ENCODE assay signal across 8 mouse cellular contexts in genomic region chr2:153953836-153954235, GRCm38 (mm10). TPM values are rescaled to one million over a fixed set of nuclear protein-coding genes. Genes with fewer than 3 reads are reported as not detected.
DNase-seq lines count a peak whose midpoint lies in the region; ATAC-seq lines count a peak whose summit lies in the region.

No protein-coding gene starts in this region.

- H3K9me3 ChIP-seq in megakaryocyte, embryonic 14.5 days, result no peaks in the 10 kb centered on the region

- H3K36me3 ChIP-seq in megakaryocyte, embryonic 14.5 days (replicated peaks; ENCODE audit: low read length), result no peaks in the 10 kb centered on the region

- peak; percentile 88 for ATAC-seq in granulocyte monocyte progenitor cell, adult 5-6 weeks (replicated peaks; ENCODE audit: poor library complexity, severe bottlenecking)

- peaks cover 40% of the 10 kb centered on the region for H3K27me3 ChIP-seq in megakaryocyte, embryonic 14.5 days (replicated peaks)

- H3K4me1 ChIP-seq in megakaryocyte, embryonic 14.5 days, result peaks cover 5% of the 10 kb centered on the region

- H3K4me3 ChIP-seq in megakaryocyte, embryonic 14.5 days (replicated peaks), result peak overlapping the region; percentile 70

- DNase-seq in gastrocnemius, postnatal 10 days, result peak; percentile 41
- DNase-seq in gastrocnemius, adult 8-10 months (ENCODE audit: low spot score in 2 of 2), result no peak
- peak; percentile 91 for DNase-seq in ES-CJ7 (ENCODE audit: low read depth, low spot score)
- peak; percentile 62 for DNase-seq in c-Kit-positive CD71-negative TER-119-negative erythroid progenitor cells, embryonic 14.5 days (ENCODE audit: low read depth)
- peak; percentile 55 for DNase-seq in kidney, postnatal 10 days
- peak; percentile 48 for DNase-seq in thymus, postnatal 25 days

RNA-seq across cellular contexts. Expression of gene Bpifb4, which starts 15.8 kb away (rescaled TPM):
- not detected for total RNA-seq in gastrocnemius, postnatal 10 days (2021)
- not detected for total RNA-seq in gastrocnemius, adult 8-10 months (2022)
- not detected in 2 replicates for total RNA-seq in granulocyte monocyte progenitor cell, adult 5-6 weeks (2014; fragmentation: Nextera tagmentation)
- total RNA-seq in granulocyte monocyte progenitor cell, adult 5-6 weeks (2017), result not detected in 2 replicates
- polyA plus RNA-seq in megakaryocyte, embryonic 14.5 days (2012; ENCODE audit: insufficient read depth, low replicate concordance), result not detected in 2 replicates

RNA-seq across cellular contexts. Expression of gene Bpifa6, which starts 20.9 kb away (rescaled TPM):
- not detected for total RNA-seq in gastrocnemius, postnatal 10 days (2021)
- total RNA-seq in gastrocnemius, adult 8-10 months (2022), result under 1 TPM in 1 of 4 experiments, not detected in 3; 0.19 TPM
- not detected in 2 replicates for total RNA-seq in granulocyte monocyte progenitor cell, adult 5-6 weeks (2014; fragmentation: Nextera tagmentation)
- not detected in 2 replicates for total RNA-seq in granulocyte monocyte progenitor cell, adult 5-6 weeks (2017)
- not detected in 2 replicates for polyA plus RNA-seq in megakaryocyte, embryonic 14.5 days (2012; ENCODE audit: insufficient read depth, low replicate concordance)

RNA-seq across cellular contexts. Expression of gene Bpifb3, which starts 35.8 kb away (rescaled TPM):
- not detected for total RNA-seq in gastrocnemius, postnatal 10 days (2021)
- not detected for total RNA-seq in gastrocnemius, adult 8-10 months (2022)
- total RNA-seq in granulocyte monocyte progenitor cell, adult 5-6 weeks (2014; fragmentation: Nextera tagmentation), result 1.4 TPM in 1 of 2 replicates, not detected in the other
- total RNA-seq in granulocyte monocyte progenitor cell, adult 5-6 weeks (2017), result not detected in 2 replicates
- polyA plus RNA-seq in megakaryocyte, embryonic 14.5 days (2012; ENCODE audit: insufficient read depth, low replicate concordance), result not detected in 2 replicates

RNA-seq across cellular contexts. Expression of gene Bpifb6, which starts 53.6 kb away (rescaled TPM):
- total RNA-seq in gastrocnemius, postnatal 10 days (2021), result not detected
- not detected for total RNA-seq in gastrocnemius, adult 8-10 months (2022)
- total RNA-seq in granulocyte monocyte progenitor cell, adult 5-6 weeks (2014; fragmentation: Nextera tagmentation), result not detected in 2 replicates
- not detected in 2 replicates for total RNA-seq in granulocyte monocyte progenitor cell, adult 5-6 weeks (2017)
- not detected in 2 replicates for polyA plus RNA-seq in megakaryocyte, embryonic 14.5 days (2012; ENCODE audit: insufficient read depth, low replicate concordance)

RNA-seq across cellular contexts. Expression of gene Bpifa2, which starts 54.2 kb away (rescaled TPM):
- not detected for total RNA-seq in gastrocnemius, postnatal 10 days (2021)
- not detected for total RNA-seq in gastrocnemius, adult 8-10 months (2022)
- not detected in 2 replicates for total RNA-seq in granulocyte monocyte progenitor cell, adult 5-6 weeks (2014; fragmentation: Nextera tagmentation)
- not detected in 2 replicates for total RNA-seq in granulocyte monocyte progenitor cell, adult 5-6 weeks (2017)
- not detected in 2 replicates for polyA plus RNA-seq in megakaryocyte, embryonic 14.5 days (2012; ENCODE audit: insufficient read depth, low replicate concordance)

Comparison
In these comparisons a context has a peak if more than half of its experiments do, and no peak if none do; other contexts are left out.
1. DNase-seq: peak in gastrocnemius, postnatal 10 days (single experiment), ES-CJ7 (single experiment), c-Kit-positive CD71-negative TER-119-negative erythroid progenitor cells, embryonic 14.5 days (single experiment), kidney, postnatal 10 days (single experiment) and thymus, postnatal 25 days (single experiment); none in gastrocnemius, adult 8-10 months (0 of 2).